Mouse (Mus musculus): ENCODE measurements around the gene Gpr18. TPM values are rescaled to one million over a fixed set of nuclear protein-coding genes. Genes with fewer than 3 reads are reported as not detected.

Gene Gpr18
- polyA plus RNA-seq, 1 experiment from 2014 or later, result 0.20 TPM

GRCm38 (mm10) chr14:121929243-121929951, 13.8 kb upstream of the Gpr18 start:
- Histone ChIP-seq H3K36me3 (peaks cover 9% of the 10 kb centered on the region), H3K9me3 (no peaks in the 10 kb centered on the region), H3K27ac (no peak overlapping the region), H3K4me1 (replicated peaks) (peaks cover 9% of the 10 kb centered on the region; the same call in 1 of the 2 replicates), H3K4me3 (no peak overlapping the region), H3K27me3 (ENCODE audit: insufficient read depth, poor library complexity, severe bottlenecking) (no peaks in the 10 kb centered on the region)
- DNase-seq (ENCODE audit: low spot score), result no peak
- WGBS, result 89% methylated on average over 12 of the region's 12 CpGs

- peak; percentile 26 for DNase-seq (ENCODE audit: low spot score)
- no peak overlapping the region for H3K4me3 ChIP-seq
- no peaks in the 10 kb centered on the region for H3K9me3 ChIP-seq
- no peaks in the 10 kb centered on the region for H3K27me3 ChIP-seq (ENCODE audit: insufficient read depth, poor library complexity, severe bottlenecking)
- no peak overlapping the region for H3K27ac ChIP-seq
- peaks cover under 1% of the 10 kb centered on the region for H3K36me3 ChIP-seq
- WGBS, result 68% methylated on average over 8 of the region's 8 CpGs
- peaks cover 9% of the 10 kb centered on the region; the same call in 1 of the 2 replicates for H3K4me1 ChIP-seq (replicated peaks)
Observed at GRCm38 (mm10) chr14:121928375-121929137, 13.0 kb upstream of the Gpr18 start.

GRCm38 (mm10) chr14:121927451-121927850, 11.9 kb upstream of the Gpr18 start:
- DNase-seq (ENCODE audit: low spot score), result no peak
- Histone ChIP-seq H3K4me3 (no peak overlapping the region), H3K27me3 (ENCODE audit: insufficient read depth, poor library complexity, severe bottlenecking) (no peaks in the 10 kb centered on the region), H3K27ac (no peak overlapping the region), H3K36me3 (no peaks in the 10 kb centered on the region), H3K9me3 (no peaks in the 10 kb centered on the region), H3K4me1 (replicated peaks) (peaks cover 9% of the 10 kb centered on the region; the same call in 1 of the 2 replicates)
- WGBS, result 91% methylated on average over 8 of the region's 8 CpGs

GRCm38 (mm10) chr14:121926901-121927300, 11.3 kb upstream of the Gpr18 start:
- H3K4me3 ChIP-seq, result no peak overlapping the region
- 84% methylated on average over 6 of the region's 6 CpGs for WGBS
- no peak for DNase-seq (ENCODE audit: low spot score)

GRCm38 (mm10) chr14:121924876-121925275, 9.3 kb upstream of the Gpr18 start:
- no peaks in the 10 kb centered on the region for H3K36me3 ChIP-seq
- no peaks in the 10 kb centered on the region for H3K27me3 ChIP-seq (ENCODE audit: insufficient read depth, poor library complexity, severe bottlenecking)
- H3K27ac ChIP-seq, result no peak overlapping the region
- no peaks in the 10 kb centered on the region for H3K4me1 ChIP-seq (replicated peaks)
- WGBS, result 85% methylated on average over 6 of the region's 6 CpGs
- H3K9me3 ChIP-seq, result no peaks in the 10 kb centered on the region
- no peak overlapping the region for H3K4me3 ChIP-seq
- DNase-seq (ENCODE audit: low spot score), result no peak

More at GRCm38 (mm10) chr14:121926901-121927300, 11.3 kb upstream of the Gpr18 start:
- H3K36me3 ChIP-seq, result no peaks in the 10 kb centered on the region
- H3K27ac ChIP-seq, result no peak overlapping the region
- H3K9me3 ChIP-seq, result no peaks in the 10 kb centered on the region
- H3K4me1 ChIP-seq (replicated peaks), result peaks cover 5% of the 10 kb centered on the region; the same call in 1 of the 2 replicates
- no peaks in the 10 kb centered on the region for H3K27me3 ChIP-seq (ENCODE audit: insufficient read depth, poor library complexity, severe bottlenecking)

GRCm38 (mm10) chr14:121922731-121923130, 7.2 kb upstream of the Gpr18 start:
- no peaks in the 10 kb centered on the region for H3K9me3 ChIP-seq
- DNase-seq (ENCODE audit: low spot score), result no peak
- no peak overlapping the region for H3K4me3 ChIP-seq
- no peak overlapping the region for H3K27ac ChIP-seq
- peaks cover 2% of the 10 kb centered on the region; the same call in 1 of the 2 replicates for H3K36me3 ChIP-seq
- H3K27me3 ChIP-seq (ENCODE audit: insufficient read depth, poor library complexity, severe bottlenecking), result no peaks in the 10 kb centered on the region
- 89% methylated on average over 4 of the region's 4 CpGs for WGBS
- H3K4me1 ChIP-seq (replicated peaks), result no peaks in the 10 kb centered on the region; the same call in 1 of the 2 replicates

- no peaks in the 10 kb centered on the region; the same call in 1 of the 2 replicates for H3K4me1 ChIP-seq (replicated peaks)
- no peak overlapping the region for H3K27ac ChIP-seq
- no peak overlapping the region for H3K4me3 ChIP-seq
- 92% methylated on average over 4 of the region's 4 CpGs for WGBS
- no peaks in the 10 kb centered on the region for H3K27me3 ChIP-seq (ENCODE audit: insufficient read depth, poor library complexity, severe bottlenecking)
- no peak for DNase-seq (ENCODE audit: low spot score)
- peaks cover 9% of the 10 kb centered on the region for H3K36me3 ChIP-seq
- no peaks in the 10 kb centered on the region for H3K9me3 ChIP-seq
Observed at GRCm38 (mm10) chr14:121922016-121922415, 6.4 kb upstream of the Gpr18 start.

GRCm38 (mm10) chr14:121920511-121921124, 5.0 kb upstream of the Gpr18 start:
- Histone ChIP-seq H3K9me3 (no peaks in the 10 kb centered on the region), H3K4me3 (no peak overlapping the region), H3K27me3 (ENCODE audit: insufficient read depth, poor library complexity, severe bottlenecking) (no peaks in the 10 kb centered on the region), H3K4me1 (replicated peaks) (no peaks in the 10 kb centered on the region; the same call in 1 of the 2 replicates), H3K27ac (no peak overlapping the region), H3K36me3 (peaks cover 23% of the 10 kb centered on the region)
- 91% methylated on average over 12 of the region's 12 CpGs for WGBS
- DNase-seq (ENCODE audit: low spot score), result no peak

- H3K4me1 ChIP-seq (replicated peaks), result no peaks in the 10 kb centered on the region; the same call in 1 of the 2 replicates
- WGBS, result 50% methylated on average over 3 of the region's 3 CpGs
- H3K9me3 ChIP-seq, result no peaks in the 10 kb centered on the region
- no peaks in the 10 kb centered on the region for H3K27me3 ChIP-seq (ENCODE audit: insufficient read depth, poor library complexity, severe bottlenecking)
- no peak overlapping the region for H3K4me3 ChIP-seq
- H3K36me3 ChIP-seq, result peaks cover 24% of the 10 kb centered on the region
- H3K27ac ChIP-seq, result no peak overlapping the region
- no peak for DNase-seq (ENCODE audit: low spot score)
Observed at GRCm38 (mm10) chr14:121919752-121920151, 4.2 kb upstream of the Gpr18 start.

GRCm38 (mm10) chr14:121918266-121918665, 2.7 kb upstream of the Gpr18 start:
- Histone ChIP-seq H3K36me3 (peaks cover 24% of the 10 kb centered on the region), H3K4me3 (no peak overlapping the region), H3K27me3 (ENCODE audit: insufficient read depth, poor library complexity, severe bottlenecking) (no peaks in the 10 kb centered on the region), H3K4me1 (replicated peaks) (no peaks in the 10 kb centered on the region; the same call in 1 of the 2 replicates), H3K9me3 (no peaks in the 10 kb centered on the region), H3K27ac (no peak overlapping the region)
- DNase-seq (ENCODE audit: low spot score), result no peak
- WGBS, result 62% methylated on average over 3 of the region's 3 CpGs

GRCm38 (mm10) chr14:121916311-121917094, 922 bp upstream of the Gpr18 start:
- H3K4me1 ChIP-seq (replicated peaks), result no peaks in the 10 kb centered on the region; the same call in 1 of the 2 replicates
- no peak for DNase-seq (ENCODE audit: low spot score)
- no peaks in the 10 kb centered on the region for H3K9me3 ChIP-seq
- H3K27me3 ChIP-seq (ENCODE audit: insufficient read depth, poor library complexity, severe bottlenecking), result no peaks in the 10 kb centered on the region
- H3K4me3 ChIP-seq, result no peak overlapping the region
- WGBS, result 88% methylated on average over 6 of the region's 6 CpGs
- no peak overlapping the region for H3K27ac ChIP-seq
- peaks cover 38% of the 10 kb centered on the region for H3K36me3 ChIP-seq

- Histone ChIP-seq H3K4me3 (no peak overlapping the region), H3K36me3 (peaks cover 52% of the 10 kb centered on the region), H3K4me1 (replicated peaks) (no peaks in the 10 kb centered on the region; the same call in 1 of the 2 replicates), H3K9me3 (no peaks in the 10 kb centered on the region), H3K27me3 (ENCODE audit: insufficient read depth, poor library complexity, severe bottlenecking) (no peaks in the 10 kb centered on the region), H3K27ac (no peak overlapping the region)
- WGBS, result 94% methylated on average over 5 of the region's 5 CpGs
- DNase-seq (ENCODE audit: low spot score), result no peak
Observed at GRCm38 (mm10) chr14:121915143-121915542, 438 bp downstream of the Gpr18 start.

All from hindbrain, embryonic 10.5 days (tissue).